Mouse (Mus musculus) heart, adult 18-20 months (tissue): ENCODE measurements at regions not wholly inside any gene's neighbourhood (a gene's known extent, or its start where the extent isn't known, plus 50 kb on each side); places are given as distances from the start of the nearest gene placed in this dataset.
"Not testable (repeated sequence)": the region's sequence is repeated elsewhere in the genome, so short reads cannot be mapped to it uniquely, and the experiment has no call there.

ENCODE experiments used
- DNase-seq, 2 experiments: peaks; one replicate each; pipeline ENCODE4 v3.0.0; 2021 to 2022; ENCODE audit warnings: mixed read lengths in 1 of 2
- microRNA-seq, 2 experiments: library from miRNA; unstranded; fragments of <30 nt; microRNA quantifications; one replicate each; pipeline ENCODE4 v1.2.0; 2022

DNA sequence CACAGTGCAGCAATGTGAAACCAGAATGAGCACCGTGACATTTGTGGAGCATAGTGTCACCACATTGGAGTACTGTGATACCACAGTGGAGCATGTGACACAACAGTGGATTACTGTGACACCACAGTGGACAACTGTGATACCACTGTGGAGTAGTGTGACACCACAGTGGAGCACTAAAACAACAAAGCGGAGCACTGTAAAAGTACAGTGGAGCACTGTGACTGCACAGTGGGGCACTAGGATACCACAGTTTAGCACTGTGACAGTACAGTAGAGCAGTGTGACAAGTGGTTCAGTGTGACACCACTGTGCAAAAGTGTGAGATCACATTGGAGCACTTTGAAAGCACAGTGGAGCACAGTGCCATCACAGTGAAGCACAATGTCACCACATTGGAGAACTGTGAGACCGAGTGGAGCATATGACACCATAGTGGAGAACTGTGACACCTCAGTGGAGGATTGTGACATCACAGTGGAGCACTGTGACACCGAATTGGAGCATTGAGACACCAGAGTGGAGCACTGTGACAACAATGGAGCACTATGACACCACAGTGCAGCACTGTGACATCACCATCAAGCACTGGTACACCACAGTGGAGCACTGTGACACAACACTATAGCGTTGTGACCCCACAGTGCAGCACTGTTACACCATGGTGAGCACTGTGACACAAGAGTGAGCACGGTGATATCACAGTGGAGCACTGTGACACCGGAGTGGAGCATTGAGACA is 86.6 kb upstream of the Vmn1r2 start:
- peak in 1 of 2 experiments; percentile 3 for DNase-seq

GRCm38 (mm10) chr4:3081148-3081952 is 85.8 kb upstream of the Vmn1r2 start:
- peak in 1 of 2 experiments; percentile 3 for DNase-seq

- peak in 1 of 2 experiments; percentile 1 for DNase-seq
These were observed 84.9 kb upstream of the Vmn1r2 start for GRCm38 (mm10) chr4:3081953-3082950.

DNA sequence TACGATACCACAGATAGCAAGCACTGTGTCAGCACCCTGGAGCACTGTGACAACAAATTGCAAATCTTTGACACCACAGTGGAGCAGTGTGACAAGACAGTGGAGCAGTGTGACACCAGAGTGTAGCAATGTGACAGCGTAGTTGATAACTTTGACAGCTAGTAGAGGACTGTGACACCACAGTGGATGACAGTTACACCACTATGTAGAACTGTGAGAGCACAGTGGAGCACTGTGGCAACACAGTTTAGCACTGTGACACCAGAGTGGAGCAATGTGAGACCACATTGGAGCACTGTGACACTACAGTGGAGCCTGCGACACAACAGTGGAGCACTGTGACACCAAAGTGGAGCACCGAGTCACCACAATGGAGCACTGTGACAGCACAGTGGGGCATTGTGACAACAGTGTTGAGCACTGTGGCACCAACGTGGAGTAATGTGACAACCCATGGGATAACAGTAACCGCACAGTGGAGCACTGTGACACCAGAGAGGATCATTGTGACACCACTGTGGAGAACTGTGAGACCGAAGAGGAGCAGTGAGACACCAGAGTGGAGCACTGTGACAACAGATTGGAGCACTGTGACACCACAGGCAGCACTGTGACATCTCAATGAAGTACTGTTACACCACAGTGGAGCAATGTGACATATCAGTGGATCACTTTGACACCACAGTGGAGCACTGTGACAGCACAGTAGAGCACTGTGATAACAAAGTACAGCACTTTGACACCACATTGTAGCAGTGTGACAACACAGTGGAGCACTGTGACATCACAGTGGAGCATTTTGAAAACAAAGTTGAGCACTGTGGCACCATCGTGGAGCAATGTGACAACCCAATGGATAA is 83.7 kb upstream of the Vmn1r2 start:
- DNase-seq, result peak in 1 of 2 experiments; percentile 8

- no peak for DNase-seq
These were observed 83.0 kb upstream of the Vmn1r2 start for GRCm38 (mm10) chr4:3084021-3084545.

DNA sequence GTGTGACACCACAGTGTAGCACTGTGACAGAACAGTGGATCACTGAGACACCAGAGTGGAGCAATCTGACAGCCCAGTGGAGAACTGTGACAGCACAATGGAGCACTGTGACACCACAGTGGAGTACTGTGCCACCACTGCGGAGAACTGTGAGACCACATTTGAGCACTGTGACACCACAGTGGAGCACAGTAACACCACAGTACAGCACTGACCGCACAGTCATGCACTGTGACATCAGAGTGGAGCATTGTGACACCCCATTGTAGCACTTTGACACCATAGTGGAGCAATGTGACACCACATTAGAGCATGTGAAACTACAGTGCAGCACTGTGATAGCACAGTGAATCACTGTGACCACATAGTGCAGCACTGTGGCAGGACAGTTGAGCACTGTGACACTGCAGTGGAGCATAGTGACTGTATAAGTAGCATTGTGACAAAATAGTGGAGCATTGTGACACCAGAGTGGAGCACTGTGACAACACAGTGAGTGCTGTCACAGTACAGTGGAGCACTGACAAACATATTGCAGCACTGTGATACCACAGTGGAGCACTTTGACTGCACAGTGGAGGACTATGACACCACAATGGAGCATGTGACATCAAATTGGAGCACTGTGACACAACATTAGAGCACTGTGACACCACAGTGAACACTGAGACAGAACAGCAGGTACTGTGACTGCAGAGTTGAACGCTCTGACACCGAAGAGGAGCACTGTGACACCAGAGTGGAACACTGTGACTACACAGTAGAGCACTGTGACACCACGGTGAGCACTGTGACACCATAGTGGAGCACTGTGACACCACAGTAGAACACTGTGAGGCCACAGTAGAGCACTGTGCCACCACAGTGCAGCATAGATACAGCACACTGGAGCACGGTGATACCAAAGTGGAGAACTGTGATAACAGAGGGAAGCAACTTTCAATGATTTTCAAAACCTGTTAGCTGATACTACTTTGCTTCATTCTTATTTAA is 81.4 kb upstream of the Vmn1r2 start:
- DNase-seq, result peak in 1 of 2 experiments; percentile 1

DNA sequence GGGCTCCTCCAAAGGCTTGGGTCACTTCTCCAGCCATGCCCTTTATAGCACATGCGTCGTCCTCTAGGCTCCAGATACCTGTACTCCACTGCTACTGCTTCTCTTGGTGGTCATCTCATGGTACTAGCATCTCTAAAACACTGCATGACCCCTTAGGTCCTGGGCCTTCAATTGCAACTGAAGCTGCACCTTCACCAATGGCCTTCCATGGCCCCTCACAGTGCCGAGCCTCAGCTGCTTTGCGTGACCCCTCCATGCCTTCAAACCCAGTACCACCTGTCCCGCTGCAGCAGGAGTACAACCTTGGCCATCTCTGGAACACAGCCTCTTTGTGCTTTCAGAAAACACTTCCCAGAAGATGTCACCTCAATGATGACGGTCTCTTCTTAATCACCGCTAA is 79.5 kb upstream of the Vmn1r2 start:
- DNase-seq, result not testable (repeated sequence)

DNA sequence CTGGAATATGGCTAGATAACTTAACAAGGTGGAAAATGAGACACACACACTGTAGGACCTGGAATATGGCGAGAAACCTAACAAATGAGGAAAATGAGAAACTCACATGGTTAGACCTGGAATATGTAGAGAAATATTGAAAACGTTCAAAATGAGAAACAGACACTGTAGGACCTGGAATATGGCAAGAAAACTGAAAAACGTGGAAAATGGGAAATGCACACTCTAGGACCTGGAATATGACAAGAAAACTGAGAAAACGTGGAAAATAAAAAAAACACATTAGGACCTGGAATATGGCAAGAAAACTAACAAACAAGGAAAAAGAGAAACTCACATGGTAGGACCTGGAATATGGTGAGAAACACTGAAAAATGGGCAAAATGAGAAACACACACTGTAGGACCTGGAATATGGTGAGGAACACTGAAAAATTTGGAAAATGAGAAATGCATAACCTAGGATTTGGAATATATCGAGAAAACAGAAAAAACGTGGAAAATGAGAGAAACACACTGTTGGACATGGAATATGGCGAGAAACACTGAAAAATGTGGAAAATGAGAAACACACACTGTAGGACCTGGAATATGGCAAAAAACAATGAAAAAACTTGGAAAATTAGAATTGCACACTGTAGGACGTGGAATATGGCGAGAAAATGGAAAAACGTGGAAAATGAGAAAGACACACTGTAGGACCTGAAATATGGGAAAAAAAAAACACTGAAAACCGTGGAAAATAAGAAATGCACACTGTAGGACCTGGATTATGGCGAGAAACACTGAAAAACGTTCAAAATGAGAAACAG is 77.3 kb upstream of the Vmn1r2 start:
- no peak for DNase-seq

GRCm38 (mm10) chr4:3090378-3090735 is 76.8 kb upstream of the Vmn1r2 start:
- no peak for DNase-seq

DNA sequence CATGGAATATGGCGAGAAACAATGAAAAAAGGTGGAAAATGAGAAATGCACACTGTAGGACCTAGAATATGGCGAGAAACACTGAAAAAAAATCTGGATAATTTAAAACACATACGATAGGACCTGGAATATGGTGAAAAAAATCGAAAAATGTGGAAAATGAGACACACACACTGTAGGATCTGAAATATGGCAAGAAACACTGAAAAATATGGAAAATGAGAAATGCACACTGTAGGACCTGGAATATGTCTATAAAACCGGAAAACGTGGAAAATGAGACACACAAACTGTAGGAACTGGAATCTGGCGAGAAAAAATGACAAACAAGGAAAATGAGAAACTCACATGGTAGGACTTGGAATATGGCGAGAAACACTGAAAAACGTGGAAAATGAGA is 76.4 kb upstream of the Vmn1r2 start:
- no peak for DNase-seq

Small RNA genes in the stretch of these regions (microRNA-seq; reads per million reads assigned to microRNA genes)
- gene Gm27878, result 0 reads per million in 2 experiments
